Mouse (Mus musculus): ENCODE measurements around the gene Magi2.
A peak's percentile ranks its signal among the peaks of the same experiment; 100 is the strongest.
"Not testable (repeated sequence)": the region's sequence is repeated elsewhere in the genome, so short reads cannot be mapped to it uniquely, and the experiment has no call there.

The Magi2 gene

DNA sequence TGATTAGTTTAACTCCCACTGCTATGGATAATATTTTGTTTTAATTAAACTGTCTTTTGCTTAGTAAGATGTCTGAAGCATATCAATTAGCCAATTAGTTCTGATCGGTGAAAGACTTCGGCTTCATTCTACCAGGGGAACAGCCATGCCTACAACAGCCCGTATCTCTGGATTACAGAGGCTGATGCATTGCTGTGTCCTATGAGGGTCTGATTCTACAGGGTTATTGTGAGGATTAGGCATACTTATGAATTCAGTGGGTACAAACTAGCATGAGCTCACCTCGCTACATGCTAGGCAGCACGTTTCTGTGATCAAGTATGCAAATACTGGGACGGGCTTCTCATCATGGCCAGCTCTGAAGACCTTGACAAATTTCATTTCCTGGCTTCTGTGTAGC, 1022.5 kb downstream of the Magi2 start:
- no peak for DNase-seq (ENCODE audit: low spot score)

DNA sequence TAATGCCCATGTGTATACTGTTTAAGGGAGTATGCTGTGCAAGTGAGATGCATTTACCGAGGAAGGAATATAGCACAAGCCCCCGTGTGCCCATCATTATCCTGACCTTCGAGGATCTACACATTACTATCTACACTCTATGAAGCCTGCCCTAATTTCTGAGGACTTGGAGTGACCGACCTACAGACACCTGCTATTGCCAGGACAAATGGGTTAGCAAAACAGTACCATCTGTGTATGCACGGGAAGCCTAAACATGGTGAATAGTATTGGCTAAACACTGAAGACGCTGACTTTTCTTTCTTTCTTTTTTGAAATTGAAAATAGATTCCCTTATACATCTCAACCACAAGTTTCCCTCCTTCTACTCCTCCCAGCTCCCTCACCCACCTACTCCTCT, 1024.7 kb downstream of the Magi2 start:
- no peak for DNase-seq (ENCODE audit: low spot score)

DNA sequence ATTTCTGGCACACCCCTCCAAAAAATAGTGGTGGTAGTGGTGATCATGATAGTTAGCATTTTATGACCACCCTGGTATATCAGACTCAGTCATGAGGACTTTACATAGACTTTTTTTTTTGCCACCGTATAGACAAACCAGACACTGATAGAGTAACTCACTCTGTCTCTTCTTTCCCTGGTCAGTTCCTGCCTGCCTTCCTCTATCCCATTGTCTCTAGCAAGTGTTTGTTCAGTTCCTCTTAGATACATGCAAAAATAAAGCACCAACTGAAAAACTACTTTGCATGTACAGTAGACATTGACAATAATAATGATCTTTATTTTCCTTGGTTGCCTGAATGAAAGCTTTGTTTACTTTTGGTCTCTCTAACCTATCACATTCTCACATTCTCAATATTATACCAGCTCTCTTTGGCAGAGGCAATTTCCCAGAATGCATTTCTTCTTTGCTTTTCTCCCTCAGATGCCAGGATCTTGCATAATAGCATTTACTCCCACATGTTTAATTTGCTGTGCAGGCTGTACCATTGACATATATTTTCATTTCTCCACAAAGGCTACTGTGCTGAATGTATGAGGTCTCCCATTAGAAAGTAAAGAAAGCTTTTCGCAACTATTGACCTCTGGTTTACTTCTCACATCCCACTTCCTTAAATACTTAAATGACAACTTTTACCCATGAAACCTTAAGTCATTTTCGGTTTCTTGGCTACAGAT, 1029.5 kb downstream of the Magi2 start:
- no peak for DNase-seq (ENCODE audit: low spot score)

DNA sequence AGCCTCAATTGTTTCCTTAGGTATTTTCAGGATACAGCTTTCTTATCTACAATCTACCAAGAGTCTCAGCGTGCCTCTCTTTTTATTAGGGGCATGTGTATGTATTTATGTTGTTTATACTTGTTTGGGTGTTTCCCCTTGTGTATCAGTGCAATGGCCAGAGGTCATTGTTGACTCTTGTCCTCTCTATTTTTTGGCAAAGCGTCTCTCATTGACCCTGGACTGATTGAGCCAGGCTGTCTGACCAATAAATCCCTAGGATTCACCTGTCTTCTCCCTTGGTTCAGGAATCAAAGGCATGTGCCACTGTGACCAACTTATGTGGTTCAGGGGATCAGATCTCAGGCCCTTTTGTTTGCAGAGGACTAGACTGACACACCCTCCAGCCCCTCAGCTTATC, 1030.1 kb downstream of the Magi2 start:
- DNase-seq (ENCODE audit: low spot score), result no peak

DNA sequence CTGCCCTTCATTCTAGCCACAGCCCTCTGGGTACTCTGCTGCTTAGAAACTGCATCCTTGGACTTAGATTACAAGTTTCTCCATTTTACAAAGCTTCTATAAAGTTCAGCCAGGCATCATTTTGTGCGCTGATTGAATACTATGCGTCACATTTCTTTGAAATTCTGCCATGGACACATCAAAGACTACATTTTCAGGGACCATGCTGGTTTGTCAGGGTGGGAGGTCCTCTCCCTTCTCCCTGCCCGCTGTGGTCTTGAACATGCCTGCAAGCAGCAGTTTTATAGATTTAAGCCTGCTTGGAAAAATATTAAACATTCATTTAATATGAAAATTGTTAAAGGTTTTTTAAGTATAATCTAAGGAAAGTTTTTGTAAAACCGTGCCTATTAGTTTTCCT, 1030.6 kb downstream of the Magi2 start:
- DNase-seq (ENCODE audit: low spot score), result no peak

DNA sequence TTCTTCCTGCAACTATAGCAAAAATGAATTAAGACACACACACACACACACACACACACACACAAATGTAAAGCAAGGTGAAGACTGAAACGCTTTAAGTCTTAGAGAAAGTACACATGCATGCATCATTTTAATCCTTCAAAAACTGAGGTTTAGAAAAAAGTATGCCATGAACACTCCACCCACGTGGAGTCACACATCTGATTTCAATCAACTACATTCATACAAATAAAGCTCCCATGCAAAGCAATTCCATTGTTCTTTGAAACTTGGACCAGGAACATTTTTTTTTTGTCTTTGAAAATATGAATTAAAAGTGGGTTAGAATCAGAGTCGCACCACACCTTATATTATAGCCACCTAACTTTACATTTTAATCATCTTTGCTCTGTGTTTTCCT, 1032.9 kb downstream of the Magi2 start:
- DNase-seq (ENCODE audit: low spot score), result no peak

DNA sequence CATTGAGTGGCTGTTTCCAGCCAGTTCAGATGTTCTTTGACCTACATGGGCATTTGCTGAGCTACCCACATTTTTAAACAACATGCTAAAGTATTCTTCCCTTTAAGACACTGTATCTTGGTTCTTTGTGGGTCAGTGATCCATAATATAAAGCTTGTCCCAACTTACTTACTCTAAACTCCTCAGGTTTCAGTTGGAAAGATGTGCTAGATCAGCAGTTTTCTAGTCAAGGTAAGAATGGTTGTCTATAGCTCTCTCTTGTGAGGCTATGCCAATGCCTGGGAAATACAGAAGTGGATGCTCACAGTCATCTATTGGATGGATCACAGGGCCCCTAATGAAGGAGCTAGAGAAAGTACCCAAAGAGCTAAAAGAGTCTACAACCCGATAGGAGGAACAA, 1045.8 kb downstream of the Magi2 start:
- DNase-seq (ENCODE audit: low spot score), result not testable (repeated sequence)

DNA sequence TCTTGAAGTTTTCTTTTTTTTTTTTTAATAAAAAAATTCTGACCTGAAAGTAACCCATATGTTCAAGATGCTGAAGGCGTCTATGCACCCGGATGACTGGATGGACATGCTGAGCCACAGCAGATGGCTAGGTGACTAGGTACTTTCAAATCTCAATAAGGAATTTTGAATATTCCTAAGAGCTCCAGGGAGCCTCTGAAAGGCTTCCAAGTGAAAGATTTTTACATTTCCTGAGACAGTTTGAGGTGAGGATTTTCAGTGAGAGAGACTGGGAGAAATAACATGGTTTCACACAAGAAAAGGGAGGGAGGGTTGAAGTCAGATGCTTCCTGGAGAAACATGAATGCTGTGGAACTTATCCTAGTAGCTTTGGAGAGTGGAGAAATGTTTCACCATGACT, 1048.8 kb downstream of the Magi2 start:
- no peak for DNase-seq (ENCODE audit: low spot score)

DNA sequence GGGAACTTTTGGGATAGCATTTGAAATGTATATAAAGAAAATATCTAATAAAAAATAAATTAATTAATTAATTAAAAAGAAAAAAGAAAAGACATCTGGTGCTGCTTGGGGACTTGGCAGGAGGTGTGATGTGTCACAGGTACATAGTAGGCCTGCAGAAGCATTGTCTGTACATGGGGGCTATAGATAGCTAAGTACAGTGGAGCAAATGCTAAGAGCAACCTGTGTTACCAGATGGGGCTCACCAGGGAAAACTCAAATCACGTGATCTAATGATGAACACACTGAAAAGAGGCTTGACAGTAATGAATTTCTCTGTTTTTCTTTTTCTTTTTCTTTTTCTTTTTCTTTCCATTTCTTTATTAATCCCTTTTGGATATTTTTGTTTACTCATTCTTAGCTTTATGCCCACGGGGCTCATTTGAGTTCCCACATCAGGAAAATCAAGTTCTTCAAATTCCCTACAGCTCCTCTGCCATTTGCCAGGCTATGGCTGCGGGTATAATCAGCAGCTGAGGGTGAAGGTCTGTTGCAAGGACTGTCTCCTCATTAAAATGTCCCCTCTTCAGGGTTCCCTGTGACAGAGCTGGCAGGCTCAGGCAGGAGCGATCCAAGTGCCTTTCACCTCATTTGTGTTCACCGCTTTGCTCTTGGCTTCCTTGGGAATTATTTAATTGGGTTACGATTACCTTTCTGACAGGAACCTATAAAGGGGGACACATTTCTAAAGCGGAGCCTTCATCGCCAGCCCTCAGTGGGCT, 1058.4 kb downstream of the Magi2 start:
- no peak for DNase-seq (ENCODE audit: low spot score)

DNA sequence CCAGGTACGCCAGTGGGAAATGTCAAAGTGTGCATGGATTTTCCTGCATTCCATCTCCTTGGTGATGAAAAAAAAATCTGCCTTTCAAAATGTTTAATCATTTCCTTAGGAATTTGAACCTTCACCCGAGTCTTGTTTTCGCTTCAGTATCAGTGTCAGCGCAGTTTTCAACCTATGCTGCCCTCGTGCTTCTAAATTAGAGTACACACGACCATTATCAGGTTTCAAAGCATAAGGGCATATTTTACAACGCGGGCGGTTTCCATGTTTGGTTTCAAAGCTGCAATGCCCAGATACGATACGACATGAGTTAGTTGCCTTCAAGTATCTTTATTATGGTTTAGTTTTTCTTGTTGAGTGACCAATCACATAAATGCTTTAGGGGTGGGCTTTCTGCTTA, 1067.7 kb downstream of the Magi2 start:
- DNase-seq (ENCODE audit: low spot score), result no peak

DNA sequence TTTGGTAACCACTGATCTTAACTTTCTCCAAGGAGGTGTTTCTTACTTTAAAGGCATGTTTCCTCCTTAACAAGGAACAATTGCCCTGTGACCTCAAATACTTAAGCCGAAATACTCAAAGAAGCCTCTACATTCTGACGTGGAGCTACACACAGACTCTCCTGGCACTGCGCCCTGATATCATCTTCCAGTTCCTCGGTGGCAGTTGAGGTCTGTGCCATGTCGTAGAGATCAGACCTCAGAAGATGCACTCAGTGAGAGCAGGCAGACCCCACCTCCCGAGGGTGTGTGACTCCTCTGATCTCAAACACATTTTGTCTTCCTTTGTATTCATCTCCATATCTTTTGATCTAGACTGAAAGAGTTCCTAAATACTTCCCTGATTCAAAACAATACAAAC, 1073.0 kb downstream of the Magi2 start:
- DNase-seq (ENCODE audit: low spot score), result no peak

DNA sequence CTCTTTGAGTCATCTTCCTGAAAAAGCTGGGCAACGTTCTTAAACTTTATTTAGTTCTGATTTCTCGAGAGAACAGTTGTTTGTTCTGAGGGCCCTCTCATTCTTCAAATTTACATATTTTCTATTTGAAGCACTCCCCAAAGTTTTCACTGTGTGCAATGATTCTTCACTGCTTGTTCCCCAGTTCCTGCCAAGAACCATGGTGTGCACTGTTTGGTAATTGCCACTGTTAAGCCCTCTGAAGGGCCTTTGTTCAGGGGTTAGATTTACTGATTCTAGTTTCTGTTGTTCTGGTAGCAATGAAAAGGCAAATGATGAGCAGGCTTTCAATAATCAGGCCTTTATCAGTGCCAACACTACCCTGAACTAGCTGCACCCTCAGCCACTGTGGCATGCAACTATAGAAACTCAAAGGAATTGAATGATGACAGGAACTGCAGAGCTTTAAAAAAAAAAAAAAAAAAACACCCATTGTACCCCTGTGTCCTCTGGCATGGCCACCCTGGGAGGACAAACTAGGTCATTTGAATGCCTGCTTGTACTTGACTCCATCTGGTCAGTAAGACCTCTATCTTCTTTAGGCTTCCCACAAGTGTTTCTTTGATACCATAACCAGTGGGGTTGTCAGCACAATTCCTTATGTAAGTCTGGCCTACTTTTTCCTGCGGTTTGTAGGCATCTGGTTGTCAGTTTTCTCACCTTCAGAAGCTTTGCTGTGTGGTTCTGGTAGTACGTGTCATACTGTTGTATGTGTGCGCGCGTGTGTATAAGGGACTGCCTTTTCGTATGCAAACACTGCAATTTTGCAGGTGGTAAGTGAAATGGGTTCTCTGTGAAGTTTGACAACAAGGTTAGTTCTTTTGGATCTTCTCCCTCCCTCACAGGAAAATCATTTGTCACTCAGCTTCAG, 1076.5 kb downstream of the Magi2 start:
- no peak for DNase-seq (ENCODE audit: low spot score)

DNA sequence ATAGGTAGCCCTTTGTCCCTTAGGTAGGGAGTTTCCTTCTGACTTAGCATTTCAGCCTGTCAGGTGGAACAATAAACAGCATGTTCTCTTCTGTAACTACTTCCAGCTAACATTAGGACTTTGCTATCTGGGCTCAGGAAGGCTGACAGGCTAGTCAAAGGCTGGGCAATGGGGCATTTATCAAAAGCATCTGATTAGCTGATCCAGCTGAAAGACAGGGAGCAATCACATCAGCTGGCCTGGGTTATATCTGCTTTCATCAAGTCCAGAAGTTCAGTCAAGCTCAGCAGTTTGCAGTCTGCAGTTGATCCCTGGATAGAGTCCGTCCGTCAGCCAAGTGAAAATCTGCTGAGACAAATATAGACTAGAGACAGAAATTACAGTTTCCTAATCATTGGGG, 1094.1 kb downstream of the Magi2 start:
- no peak for DNase-seq (ENCODE audit: low spot score)

DNA sequence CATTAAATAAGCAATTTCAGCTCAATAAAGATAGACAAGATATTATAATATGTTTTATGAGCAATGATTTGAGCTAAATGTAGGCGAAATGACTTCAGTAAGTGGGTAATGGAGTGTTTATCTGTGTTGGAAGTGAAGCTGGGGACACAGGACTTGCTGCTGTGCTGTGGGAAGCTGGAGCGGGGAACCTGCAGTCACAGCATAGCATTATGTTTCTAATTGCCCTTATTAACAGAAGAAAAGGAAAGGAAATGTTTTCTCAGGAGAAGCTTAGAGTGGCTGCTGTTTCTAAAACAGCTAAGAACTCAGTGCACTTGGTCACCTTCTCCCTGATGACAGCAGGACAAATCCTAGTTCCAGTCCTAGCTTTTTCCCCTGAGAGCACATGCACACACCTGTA, 1098.5 kb downstream of the Magi2 start:
- no peak for DNase-seq (ENCODE audit: low spot score)

DNA sequence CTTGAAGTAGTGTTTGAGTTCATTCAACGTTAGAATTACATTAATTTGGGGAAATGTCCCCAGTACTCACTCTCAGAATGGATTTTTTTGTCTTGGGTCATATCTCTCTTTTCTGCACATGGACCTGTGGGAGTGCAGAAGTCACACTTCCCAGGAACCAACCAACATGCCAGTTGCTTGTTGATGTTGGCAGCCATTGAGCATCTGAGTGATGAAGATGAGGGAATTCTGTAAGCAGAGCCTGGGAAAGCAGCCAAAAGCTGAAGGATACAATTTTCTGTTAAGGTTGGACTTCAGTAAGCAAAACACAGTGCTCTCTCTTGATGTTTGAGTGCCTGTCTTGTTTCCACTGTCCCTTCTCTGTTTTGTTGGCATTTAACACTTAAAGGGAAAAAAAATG, 1102.1 kb downstream of the Magi2 start:
- DNase-seq (ENCODE audit: low spot score), result no peak

DNA sequence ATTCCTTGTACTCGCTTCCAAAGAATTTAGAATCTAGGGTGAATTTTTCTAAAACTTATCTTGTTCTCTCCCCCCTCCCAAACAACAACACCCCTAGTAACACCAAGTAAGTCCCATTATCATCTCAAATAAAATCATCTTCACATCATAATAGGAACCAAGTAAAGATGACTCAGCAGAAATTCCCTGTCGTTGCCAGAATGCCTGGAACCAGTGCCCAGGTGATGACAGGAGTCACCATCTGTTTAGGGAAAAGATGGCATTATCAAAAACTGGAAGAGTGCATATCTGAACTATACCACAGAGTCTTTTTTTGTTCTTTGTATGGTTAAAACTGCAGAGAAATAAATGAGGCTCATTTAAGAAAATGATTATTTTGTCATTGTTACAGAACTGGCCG, 1103.2 kb downstream of the Magi2 start:
- no peak for DNase-seq (ENCODE audit: low spot score)

DNA sequence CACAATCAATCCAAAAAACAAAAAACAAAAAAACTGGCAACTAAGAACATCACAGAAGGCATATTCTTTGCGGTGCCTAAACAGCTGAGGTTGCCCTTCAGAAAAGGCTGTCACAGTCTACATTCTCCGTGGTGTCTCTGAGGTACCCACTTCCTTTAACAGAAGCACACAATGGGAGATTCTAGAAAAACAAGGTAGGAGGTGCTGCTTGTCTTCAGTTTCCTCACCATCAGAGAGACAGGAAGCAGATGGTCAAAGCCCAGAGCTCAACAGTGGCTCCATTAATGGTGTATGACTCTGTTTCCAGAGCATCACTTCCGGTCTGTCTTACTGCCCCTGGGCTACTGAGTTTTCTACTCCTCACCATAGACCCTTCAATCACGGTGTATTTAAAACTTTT, 1105.7 kb downstream of the Magi2 start:
- no peak for DNase-seq (ENCODE audit: low spot score)

DNA sequence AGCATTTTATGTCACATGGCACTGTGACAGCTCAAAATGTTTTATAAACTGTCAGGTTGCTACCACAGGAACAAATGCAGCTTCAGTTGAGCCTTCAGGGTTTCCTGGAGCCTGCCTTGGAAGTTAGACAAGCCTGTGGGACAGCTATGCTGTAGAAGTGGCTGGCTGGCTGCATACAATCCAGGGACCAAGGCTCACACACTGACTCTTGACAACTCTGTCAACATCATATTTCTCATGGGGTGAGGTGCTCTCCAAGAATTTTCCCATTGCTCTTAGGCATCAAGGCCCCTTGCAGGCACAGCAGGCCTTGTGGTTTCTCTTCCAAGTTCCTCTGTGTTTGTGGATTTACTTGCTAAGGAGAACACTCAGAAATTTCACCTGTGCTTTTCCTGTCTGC, 1107.7 kb downstream of the Magi2 start:
- DNase-seq (ENCODE audit: low spot score), result no peak

DNA sequence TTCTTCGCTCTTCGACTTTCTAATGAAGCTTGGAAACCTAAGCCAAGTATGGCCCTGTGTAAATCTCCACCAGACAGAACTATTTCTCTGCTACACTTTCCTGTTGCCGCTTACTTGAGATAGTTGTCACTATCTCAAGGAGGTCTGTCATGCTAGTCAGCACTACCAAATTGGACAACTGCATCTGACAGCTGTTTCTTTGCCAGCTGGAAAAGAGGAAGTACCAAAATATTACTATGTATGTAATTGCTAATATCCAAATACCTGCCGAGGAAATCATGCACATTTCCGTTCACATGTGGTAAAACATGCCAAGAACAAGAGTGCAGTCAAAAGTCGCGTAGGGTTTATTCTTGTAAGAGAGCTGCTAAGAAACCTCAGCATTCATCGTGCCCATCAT, 1126.1 kb downstream of the Magi2 start:
- DNase-seq (ENCODE audit: low spot score), result no peak

DNA sequence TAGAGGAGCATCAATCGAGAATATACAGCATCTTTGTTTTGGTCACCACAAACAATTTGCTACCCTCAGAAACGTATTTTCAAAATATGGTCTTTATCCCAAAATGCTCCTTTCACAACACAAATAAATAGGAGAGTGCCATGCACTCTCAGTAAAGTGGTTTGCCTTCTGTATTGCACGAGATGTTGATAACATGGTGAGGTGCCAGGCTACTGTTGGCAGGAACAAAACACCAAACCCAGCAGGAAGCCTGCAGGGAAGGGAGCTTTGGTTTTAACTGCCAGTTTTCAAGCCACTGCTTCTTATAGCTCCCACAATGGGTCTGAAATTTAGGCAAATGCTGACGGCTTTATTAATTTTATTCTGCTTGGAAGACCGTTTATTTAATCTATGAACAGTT, 1131.6 kb downstream of the Magi2 start:
- DNase-seq (ENCODE audit: low spot score), result peak; percentile 7

DNA sequence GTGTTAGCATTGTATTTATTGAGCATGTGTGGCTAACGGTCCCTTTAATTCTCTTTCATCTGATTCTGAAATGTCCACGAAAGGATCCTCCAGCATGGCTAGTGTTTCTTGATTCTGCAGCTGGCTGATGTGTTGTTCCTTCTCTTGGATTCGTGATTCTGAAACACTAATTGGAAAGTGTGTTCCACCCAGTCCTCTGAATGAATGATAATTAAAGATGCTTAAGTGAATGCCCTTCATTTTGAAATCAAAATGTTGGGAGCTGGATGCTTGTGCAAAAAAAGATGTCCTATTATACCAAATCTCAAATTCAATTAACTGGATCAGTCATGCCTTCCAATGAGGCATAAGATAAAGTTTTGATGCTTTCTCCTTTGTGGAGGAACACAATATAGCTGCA, 1132.2 kb downstream of the Magi2 start:
- DNase-seq (ENCODE audit: low spot score), result peak; percentile 17

DNA sequence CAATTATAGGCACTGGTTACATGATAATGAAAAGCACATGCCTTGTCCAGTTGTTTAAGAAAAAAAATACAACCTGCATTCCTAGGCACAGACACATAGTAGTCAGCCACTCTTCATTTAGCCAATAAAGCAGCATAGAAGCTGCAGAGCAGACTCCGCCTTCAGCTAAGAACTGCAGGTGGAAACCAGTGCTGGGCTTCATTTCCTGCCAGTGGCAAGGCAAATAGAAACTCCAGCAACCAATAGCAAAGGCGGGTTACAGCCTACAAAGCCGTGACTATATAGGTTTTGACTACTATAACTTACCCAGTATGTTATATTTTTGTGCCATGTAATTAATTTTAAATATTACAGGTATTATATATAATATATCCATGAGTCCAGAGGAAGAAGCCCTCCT, 1135.3 kb downstream of the Magi2 start:
- no peak for DNase-seq (ENCODE audit: low spot score)

DNA sequence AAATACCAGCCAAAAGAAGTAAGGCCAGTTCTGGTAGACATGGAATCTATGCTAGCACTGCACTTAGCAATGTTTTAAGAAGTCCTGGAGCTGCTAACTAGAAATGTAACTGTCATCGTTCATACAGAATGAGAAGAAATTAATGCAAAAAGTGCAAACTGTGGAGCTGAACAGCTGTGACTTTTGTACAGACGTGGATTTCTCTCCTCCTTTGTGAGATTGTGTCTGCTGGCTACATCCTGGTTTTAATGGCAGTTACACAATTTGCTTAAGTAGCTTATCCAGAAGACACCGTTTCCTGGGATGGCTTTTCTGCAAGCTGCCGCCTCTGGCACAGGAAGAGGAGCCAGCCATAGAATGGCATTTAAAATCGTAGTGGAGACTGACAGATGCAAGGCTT, 1136.4 kb downstream of the Magi2 start:
- DNase-seq (ENCODE audit: low spot score), result no peak
